ENCODE assay signal across 17 mouse cellular contexts in genomic region chr2:92047601-92048000, GRCm38 (mm10). TPM values are rescaled to one million over a fixed set of nuclear protein-coding genes. Genes with fewer than 3 reads are reported as not detected.
DNase-seq lines count a peak whose midpoint lies in the region; ATAC-seq and TF ChIP-seq lines count a peak whose summit lies in the region.
"Had no signal": no experiment of that assay in that cellular context is flagged by ENCODE, and none has a peak within 500 bp of the region (broad histone marks: within the 10 kb centered on the region; RNA-seq: fewer than 3 reads in every experiment).

No protein-coding gene starts in this region.

- WGBS in lung, postnatal 0 days: 15% methylated on average over 4 of the region's 4 CpGs
- WGBS in liver, embryonic 15.5 days (ENCODE audit: insufficient replicate concordance): 23% methylated on average over 4 of the region's 4 CpGs

- no peaks in the 10 kb centered on the region for H3K27me3 ChIP-seq in lung, postnatal 0 days (replicated peaks; ENCODE audit: insufficient read depth, low read length)
- H3K27me3 ChIP-seq in liver, embryonic 15.5 days: peaks cover 18% of the 10 kb centered on the region
- H3K27me3 ChIP-seq: lung, embryonic 15.5 days had no signal

- peak; percentile 82 for ATAC-seq in lung, postnatal 0 days
- ATAC-seq in liver, embryonic 15.5 days (ENCODE audit: insufficient read depth): peak; percentile 65
- no peak for ATAC-seq in monocyte, adult 5-6 weeks (replicated peaks; ENCODE audit: insufficient number of reproducible peaks, low FRiP score, low TSS enrichment, poor library complexity, severe bottlenecking)

- 0 out of 2 replicates have a peak, but pooled peaks cover 3% of the 10 kb centered on the region for H3K4me1 ChIP-seq in lung, postnatal 0 days (ENCODE audit: insufficient read depth, low read depth, low read length)
- 0 out of 2 replicates have a peak, but pooled peaks cover 5% of the 10 kb centered on the region for H3K4me1 ChIP-seq in liver, embryonic 15.5 days (replicated peaks)
- H3K4me1 ChIP-seq: forebrain, embryonic 10.5 days had no signal

- no peak for TF ChIP-seq EP300 in lung, postnatal 0 days (IDR thresholded peaks at IDR 0.05)

- no peaks in the 10 kb centered on the region for H3K9me3 ChIP-seq in lung, postnatal 0 days (ENCODE audit: low read length)
- no peaks in the 10 kb centered on the region for H3K9me3 ChIP-seq in liver, embryonic 15.5 days (replicated peaks)
- H3K9me3 ChIP-seq: forebrain, embryonic 10.5 days; lung, embryonic 15.5 days had no signal

- peak; percentile 32 for DNase-seq in adrenal gland, postnatal 10 days
- DNase-seq in adrenal gland, adult 2 months: no peak
- DNase-seq in lung, postnatal 0 days (ENCODE audit: low spot score): peak; percentile 48
- no peak for DNase-seq in lung, postnatal 10 days
- no peak for DNase-seq in cerebellum, adult 9-10 months
- DNase-seq in heart, adult 11 months: no peak
- DNase-seq: adrenal gland, adult 8-10 months; cerebellum, postnatal 25 days; heart, adult 2 months; heart, postnatal 10 days; right cerebral cortex, postnatal 25 days; thymus, postnatal 14 days had no signal

- no peak overlapping the region for H3K9ac ChIP-seq in lung, postnatal 0 days (replicated peaks; ENCODE audit: low read depth)
- H3K9ac ChIP-seq in liver, embryonic 15.5 days: no peak overlapping the region
- H3K9ac ChIP-seq: lung, embryonic 15.5 days had no signal

- H3K4me3 ChIP-seq in lung, postnatal 0 days (ENCODE audit: low read depth, low read length): no peak overlapping the region
- no peak overlapping the region for H3K4me3 ChIP-seq in liver, embryonic 15.5 days (replicated peaks)
- H3K4me3 ChIP-seq: forebrain, embryonic 10.5 days; heart, adult 2 months; lung, embryonic 15.5 days had no signal

- H3K36me3 ChIP-seq in lung, postnatal 0 days (ENCODE audit: insufficient read depth, low read length): no peaks in the 10 kb centered on the region
- H3K36me3 ChIP-seq in liver, embryonic 15.5 days (replicated peaks): no peaks in the 10 kb centered on the region
- H3K36me3 ChIP-seq: forebrain, embryonic 10.5 days; lung, embryonic 15.5 days had no signal

- no peak for TF ChIP-seq CTCF in lung, postnatal 0 days (IDR thresholded peaks at IDR 0.05)

- H3K27ac ChIP-seq in lung, postnatal 0 days (ENCODE audit: low read length): no peak overlapping the region
- no peak overlapping the region for H3K27ac ChIP-seq in liver, embryonic 15.5 days (replicated peaks)
- H3K27ac ChIP-seq: forebrain, embryonic 10.5 days; heart, adult 2 months; lung, embryonic 15.5 days had no signal

- H3K4me2 ChIP-seq in lung, postnatal 0 days (replicated peaks; ENCODE audit: low read depth, low read length): no peak overlapping the region
- H3K4me2 ChIP-seq in liver, embryonic 15.5 days: no peak overlapping the region
- H3K4me2 ChIP-seq: lung, embryonic 15.5 days; midbrain, embryonic 11.5 days had no signal

RNA-seq across cellular contexts. Expression of gene Creb3l1, which starts 23.3 kb away (rescaled TPM):
- 10 to 100 TPM; 11.7 to 16.7 TPM for total RNA-seq in adrenal gland, postnatal 10 days (2021)
- 10 to 100 TPM; 11.1 to 17.3 TPM for total RNA-seq in adrenal gland, adult 2 months (2021)
- polyA plus RNA-seq in adrenal gland, adult 2 months (2012; rRNA removed): 6.4 and 6.6 TPM in 2 replicates
- 7.0 and 8.1 TPM in 2 replicates for polyA plus RNA-seq in lung, postnatal 0 days (2015; fragmentation: Nextera tagmentation; extraction: Ambion mirVana)
- 1.1 and 1.3 TPM in 2 replicates for polyA plus RNA-seq in liver, embryonic 15.5 days (2015; fragmentation: Nextera tagmentation; extraction: Ambion mirVana)
- total RNA-seq in monocyte, adult 5-6 weeks (2017): 0.78 TPM in 1 of 3 replicates, not detected in the others

RNA-seq across cellular contexts. Expression of gene Phf21a, which starts 45.3 kb away (rescaled TPM):
- 10 to 100 TPM; 54.6 to 82.5 TPM for total RNA-seq in adrenal gland, postnatal 10 days (2021)
- 10 to 100 TPM; 66.5 to 82.4 TPM for total RNA-seq in adrenal gland, adult 2 months (2021)
- 24.4 and 27.2 TPM in 2 replicates for polyA plus RNA-seq in adrenal gland, adult 2 months (2012; rRNA removed)
- 12.9 and 13.6 TPM in 2 replicates for polyA plus RNA-seq in lung, postnatal 0 days (2015; fragmentation: Nextera tagmentation; extraction: Ambion mirVana)
- 2.6 and 3.2 TPM in 2 replicates for polyA plus RNA-seq in liver, embryonic 15.5 days (2015; fragmentation: Nextera tagmentation; extraction: Ambion mirVana)
- 96.6 to 144 TPM (median 103 TPM) in 3 replicates for total RNA-seq in monocyte, adult 5-6 weeks (2017)

Comparison
In these comparisons a context has a peak if more than half of its experiments do, and no peak if none do; other contexts are left out.
1. DNase-seq: peak in adrenal gland, postnatal 10 days (single experiment) and lung, postnatal 0 days (single experiment); none in adrenal gland, adult 2 months (single experiment), lung, postnatal 10 days (single experiment), cerebellum, adult 9-10 months (single experiment) and heart, adult 11 months (single experiment).